Mouse (Mus musculus) forebrain, embryonic 11.5 days (tissue): ENCODE data around the gene Pcp4l1. TPM values are rescaled to one million over a fixed set of nuclear protein-coding genes. Genes with fewer than 3 reads are reported as not detected.
A peak's percentile ranks its signal among the peaks of the same experiment; 100 is the strongest.

Experiments used
- ATAC-seq: fragments of 200-750 bp; cut with Nextera tagmentation; replicated peaks from 2 replicates; pipeline ENCODE4 v1.8.0; 2017; ENCODE audit warnings: moderate TSS enrichment; ENCODE audit not compliant: low FRiP score
- DNase-seq: peaks from one replicate; pipeline ENCODE4 v3.0.0-alpha.2; 2017; ENCODE audit warnings: low spot score
- H3K27ac ChIP-seq: fragments of 300-500 bp; sonication (generic); 2 replicates; pipeline ENCODE4 v1.5.1; 2014; ENCODE audit warnings: low read depth, low read length
- H3K27me3 ChIP-seq: fragments of 300-500 bp; sonication (generic); 2 replicates; pipeline ENCODE4 v1.6.1; 2014; ENCODE audit warnings: mild to moderate bottlenecking, low read length, mixed read lengths; ENCODE audit not compliant: control insufficient read depth, insufficient read depth
- H3K36me3 ChIP-seq: fragments of 300-500 bp; sonication (generic); 2 replicates; pipeline ENCODE4 v1.6.1; 2014; ENCODE audit warnings: mild to moderate bottlenecking, low read length, moderate library complexity, mixed read lengths; ENCODE audit not compliant: control insufficient read depth, insufficient read depth
- H3K4me1 ChIP-seq: fragments of 300-500 bp; sonication (generic); replicated peaks from 2 replicates; pipeline ENCODE4 v1.6.1; 2014; ENCODE audit warnings: low read length, mixed read lengths; ENCODE audit not compliant: control insufficient read depth, insufficient read depth
- H3K4me2 ChIP-seq: fragments of 300-500 bp; sonication (generic); 2 replicates; pipeline ENCODE4 v1.6.1; 2014; ENCODE audit warnings: low read depth, mild to moderate bottlenecking, low read length, moderate library complexity, mixed read lengths; ENCODE audit not compliant: severe bottlenecking
- H3K4me3 ChIP-seq: fragments of 300-500 bp; sonication (generic); 2 replicates; pipeline ENCODE4 v1.5.1; 2014; ENCODE audit warnings: low read depth, low read length
- H3K9ac ChIP-seq: fragments of 300-500 bp; sonication (generic); 2 replicates; pipeline ENCODE4 v1.6.1; 2014; ENCODE audit warnings: low read length
- H3K9me3 ChIP-seq: fragments of 300-500 bp; sonication (generic); 2 replicates; pipeline ENCODE4 v1.6.1; 2016; ENCODE audit warnings: low read length, mixed read lengths; ENCODE audit not compliant: control insufficient read depth
- WGBS: fragments of 180-500 bp; shearing (Covaris S2); extraction: QIAGEN DNeasy Blood & Tissue Kit; methylation state at CpG from one replicate; pipeline ENCODE4 v1.1.7; 2014; 5-methylcytosine and 5-hydroxymethylcytosine counted together
- polyA plus RNA-seq: library from polyadenylated mRNA; unstranded; fragments of >200 nt; fragmentation: Nextera tagmentation; extraction: Ambion mirVana; gene quantifications from 2 replicates; pipeline ENCODE4 v1.2.1, GENCODE M21; 2014

Pcp4l1 gene
- polyA plus RNA-seq, 1 experiment from 2014 or later, result 7.3 TPM

- WGBS, result 70% methylated on average over 3 of the region's 3 CpGs
- Histone ChIP-seq H3K36me3 (no peaks in the 10 kb centered on the region), H3K9me3 (no peaks in the 10 kb centered on the region), H3K27me3 (no peaks in the 10 kb centered on the region), H3K27ac (no peak overlapping the region), H3K4me1 (no peaks in the 10 kb centered on the region), H3K9ac (no peak overlapping the region), H3K4me3 (no peak overlapping the region), H3K4me2 (no peak overlapping the region)
- DNase-seq, result no peak
- no peak for ATAC-seq
Observed at GRCm38 (mm10) chr1:171171138-171171537, 24.9 kb downstream of the Pcp4l1 start.

- ATAC-seq, result no peak
- no peak overlapping the region for H3K27ac ChIP-seq
- 66% methylated on average over 3 of the region's 3 CpGs for WGBS
Observed at GRCm38 (mm10) chr1:171169913-171170312, 26.2 kb downstream of the Pcp4l1 start.

GRCm38 (mm10) chr1:171168906-171169305 lies 27.2 kb downstream of the Pcp4l1 start:
- ATAC-seq (no peak), DNase-seq (no peak)
- WGBS, result 90% methylated on average over 12 of the region's 12 CpGs

More at GRCm38 (mm10) chr1:171169913-171170312, 26.2 kb downstream of the Pcp4l1 start:
- Histone ChIP-seq H3K9ac (no peak overlapping the region), H3K4me3 (no peak overlapping the region), H3K9me3 (no peaks in the 10 kb centered on the region), H3K4me1 (no peaks in the 10 kb centered on the region), H3K4me2 (no peak overlapping the region), H3K27me3 (no peaks in the 10 kb centered on the region), H3K36me3 (no peaks in the 10 kb centered on the region)
- DNase-seq, result no peak

GRCm38 (mm10) chr1:171165629-171166345 lies 30.3 kb downstream of the Pcp4l1 start:
- ATAC-seq (no peak), DNase-seq (no peak)
- no peak overlapping the region for H3K4me3 ChIP-seq
- no peaks in the 10 kb centered on the region for H3K9me3 ChIP-seq
- H3K9ac ChIP-seq, result no peak overlapping the region
- H3K27me3 ChIP-seq, result no peaks in the 10 kb centered on the region
- no peaks in the 10 kb centered on the region for H3K4me1 ChIP-seq
- no peaks in the 10 kb centered on the region for H3K36me3 ChIP-seq
- no peak overlapping the region for H3K27ac ChIP-seq
- H3K4me2 ChIP-seq, result no peak overlapping the region
- 82% methylated on average over 5 of the region's 5 CpGs for WGBS

More at GRCm38 (mm10) chr1:171168906-171169305, 27.2 kb downstream of the Pcp4l1 start:
- H3K27ac ChIP-seq, result no peak overlapping the region
- H3K9me3 ChIP-seq, result no peaks in the 10 kb centered on the region
- no peak overlapping the region for H3K9ac ChIP-seq
- no peaks in the 10 kb centered on the region for H3K36me3 ChIP-seq
- H3K4me1 ChIP-seq, result no peaks in the 10 kb centered on the region
- H3K4me2 ChIP-seq, result no peak overlapping the region
- no peaks in the 10 kb centered on the region for H3K27me3 ChIP-seq
- no peak overlapping the region for H3K4me3 ChIP-seq

GRCm38 (mm10) chr1:171164258-171164657 lies 31.8 kb downstream of the Pcp4l1 start:
- H3K9ac ChIP-seq, result no peak overlapping the region
- H3K4me1 ChIP-seq, result peaks cover 5% of the 10 kb centered on the region
- DNase-seq, result no peak
- ATAC-seq, result no peak
- H3K27me3 ChIP-seq, result peaks cover 7% of the 10 kb centered on the region; the same call in 1 of the 2 replicates
- H3K4me3 ChIP-seq, result no peak overlapping the region
- H3K9me3 ChIP-seq, result no peaks in the 10 kb centered on the region
- no peak overlapping the region for H3K27ac ChIP-seq
- H3K36me3 ChIP-seq, result no peaks in the 10 kb centered on the region
- H3K4me2 ChIP-seq, result no peak overlapping the region
- WGBS, result 42% methylated on average over 3 of the region's 3 CpGs

- Histone ChIP-seq H3K9ac (no peak overlapping the region), H3K9me3 (no peaks in the 10 kb centered on the region), H3K4me3 (no peak overlapping the region), H3K4me1 (peaks cover 5% of the 10 kb centered on the region), H3K36me3 (no peaks in the 10 kb centered on the region), H3K4me2 (no peak overlapping the region), H3K27ac (no peak overlapping the region), H3K27me3 (peaks cover 12% of the 10 kb centered on the region)
- no peak for ATAC-seq
- WGBS, result 91% methylated on average over 3 of the region's 3 CpGs
- no peak for DNase-seq
Observed at GRCm38 (mm10) chr1:171162526-171162925, 33.5 kb downstream of the Pcp4l1 start.

GRCm38 (mm10) chr1:171159485-171159975 lies 36.5 kb downstream of the Pcp4l1 start:
- Histone ChIP-seq H3K9ac (peak overlapping the region; percentile 17; the same call in 1 of the 2 replicates), H3K4me1 (peaks cover 5% of the 10 kb centered on the region), H3K9me3 (no peaks in the 10 kb centered on the region), H3K4me3 (peak overlapping the region; percentile 15; the same call in 1 of the 2 replicates), H3K4me2 (peak overlapping the region; percentile 37), H3K27ac (no peak overlapping the region), H3K27me3 (peaks cover 12% of the 10 kb centered on the region), H3K36me3 (no peaks in the 10 kb centered on the region)
- 2% methylated on average over 15 of the region's 15 CpGs for WGBS
- no peak for DNase-seq
- no peak; the same call in 1 of the 2 replicates for ATAC-seq

- Histone ChIP-seq H3K27ac (no peak overlapping the region), H3K36me3 (no peaks in the 10 kb centered on the region), H3K9ac (no peak overlapping the region), H3K9me3 (no peaks in the 10 kb centered on the region), H3K4me3 (no peak overlapping the region), H3K4me2 (no peak overlapping the region), H3K27me3 (peaks cover 12% of the 10 kb centered on the region), H3K4me1 (peaks cover 5% of the 10 kb centered on the region)
- ATAC-seq (no peak), DNase-seq (no peak)
Observed at GRCm38 (mm10) chr1:171157965-171158364, 38.1 kb downstream of the Pcp4l1 start.

GRCm38 (mm10) chr1:171156644-171157043 lies 39.4 kb downstream of the Pcp4l1 start:
- Histone ChIP-seq H3K4me2 (no peak overlapping the region), H3K4me3 (no peak overlapping the region), H3K4me1 (peaks cover 5% of the 10 kb centered on the region), H3K36me3 (no peaks in the 10 kb centered on the region), H3K9me3 (no peaks in the 10 kb centered on the region), H3K27ac (no peak overlapping the region), H3K9ac (no peak overlapping the region), H3K27me3 (peaks cover 12% of the 10 kb centered on the region)
- DNase-seq (no peak), ATAC-seq (no peak)
- WGBS, result 71% methylated on average over 3 of the region's 3 CpGs
